Mouse (Mus musculus): ENCODE results near the gene Zfp85.
"Not testable (repeated sequence)": the region's sequence is repeated elsewhere in the genome, so short reads cannot be mapped to it uniquely, and the experiment has no call there.

Gene Zfp85

GRCm38 (mm10) chr13:67754333-67755306 lies at the start of gene Zfp85:
Gene Zfp85 (minus strand): TSS chr13:67755228.
- DNase-seq (ENCODE audit: low spot score in 2 of 2) = peak; percentile 14 to 30

- DNase-seq (ENCODE audit: low spot score in 2 of 2) = not testable (repeated sequence)
These were observed 44.1 kb upstream of the Zfp85 start for GRCm38 (mm10) chr13:67799151-67799550.

- DNase-seq (ENCODE audit: low spot score in 2 of 2) = no peak
These were observed 43.6 kb upstream of the Zfp85 start for GRCm38 (mm10) chr13:67798618-67799017.

GRCm38 (mm10) chr13:67791921-67792455 lies 37.0 kb upstream of the Zfp85 start:
- DNase-seq (ENCODE audit: low spot score in 2 of 2) = no peak

- peak; percentile 46 to 73 for DNase-seq (ENCODE audit: low spot score in 2 of 2)
These were observed 24.5 kb upstream of the Zfp85 start, which contains the start of gene Zfp493 for GRCm38 (mm10) chr13:67779265-67780221. Gene Zfp493 (plus strand): TSS chr13:67779693.

- DNase-seq (ENCODE audit: low spot score in 2 of 2) = no peak
These were observed 8.2 kb upstream of the Zfp85 start for GRCm38 (mm10) chr13:67763031-67763768.

GRCm38 (mm10) chr13:67759966-67760365 lies 4.9 kb upstream of the Zfp85 start:
- DNase-seq (ENCODE audit: low spot score in 2 of 2) = no peak

- DNase-seq (ENCODE audit: low spot score in 2 of 2) = no peak
These were observed 733 bp upstream of the Zfp85 start for GRCm38 (mm10) chr13:67755761-67756160.

GRCm38 (mm10) chr13:67743896-67744295 lies 11.1 kb downstream of the Zfp85 start:
- DNase-seq (ENCODE audit: low spot score in 2 of 2) = no peak

- no peak for DNase-seq (ENCODE audit: low spot score in 2 of 2)
These were observed 12.1 kb downstream of the Zfp85 start for GRCm38 (mm10) chr13:67742941-67743340.

GRCm38 (mm10) chr13:67734391-67734790 lies 20.6 kb downstream of the Zfp85 start:
- not testable (repeated sequence) for DNase-seq (ENCODE audit: low spot score in 2 of 2)

- peak in 1 of 2 experiments; percentile 50 for DNase-seq (ENCODE audit: low spot score in 2 of 2)
These were observed 25.6 kb downstream of the Zfp85 start for GRCm38 (mm10) chr13:67729441-67729840.

- peak; percentile 50 to 67 for DNase-seq (ENCODE audit: low spot score in 2 of 2)
These were observed 26.2 kb downstream of the Zfp85 start, which contains the start of gene Zfp65 for GRCm38 (mm10) chr13:67728641-67729318. Gene Zfp65 (minus strand): TSS chr13:67729173.

- no peak for DNase-seq (ENCODE audit: low spot score in 2 of 2)
These were observed 26.9 kb downstream of the Zfp85 start for GRCm38 (mm10) chr13:67728106-67728505.

GRCm38 (mm10) chr13:67725331-67725730 lies 29.7 kb downstream of the Zfp85 start:
- DNase-seq (ENCODE audit: low spot score in 2 of 2) = not testable (repeated sequence)

GRCm38 (mm10) chr13:67723848-67724479 lies 31.1 kb downstream of the Zfp85 start:
- DNase-seq (ENCODE audit: low spot score in 2 of 2) = peak; percentile 79 to 93

Measured in left cerebral cortex, adult 9 months (tissue).